Mouse (Mus musculus) midbrain, postnatal 0 days (tissue): ENCODE measurements around the gene Ctrc. TPM values are rescaled to one million over a fixed set of nuclear protein-coding genes. Genes with fewer than 3 reads are reported as not detected.

Experiments
- ATAC-seq: fragments of 200-750 bp; cut with Nextera tagmentation; 2 replicates; pipeline ENCODE4 v1.8.0; 2017; ENCODE audit warnings: moderate number of reproducible peaks, mild to moderate bottlenecking, moderate TSS enrichment, moderate library complexity; ENCODE audit not compliant: low FRiP score
- DNase-seq: peaks from one replicate; pipeline ENCODE4 v3.0.0-alpha.2; 2015; ENCODE audit warnings: low spot score
- H3K27ac ChIP-seq: fragments of 300-500 bp; sonication (generic); 2 replicates; pipeline ENCODE4 v1.5.1; 2014; ENCODE audit warnings: low read depth, mild to moderate bottlenecking, low read length, mixed read lengths
- H3K27me3 ChIP-seq: fragments of 300-500 bp; sonication (generic); 2 replicates; pipeline ENCODE4 v1.6.1; 2014; ENCODE audit warnings: low read length, control low read depth, mixed read lengths; ENCODE audit not compliant: insufficient read depth
- H3K36me3 ChIP-seq: fragments of 300-500 bp; sonication (generic); 2 replicates; pipeline ENCODE4 v1.6.1; 2014; ENCODE audit warnings: low read length, control low read depth, mixed read lengths; ENCODE audit not compliant: insufficient read depth
- H3K4me1 ChIP-seq: fragments of 300-500 bp; sonication (generic); 2 replicates; pipeline ENCODE4 v1.6.1; 2014; ENCODE audit warnings: mild to moderate bottlenecking, control low read depth, antibody characterized with exemption, low read length, mixed read lengths; ENCODE audit not compliant: insufficient read depth
- H3K4me2 ChIP-seq: fragments of 300-500 bp; sonication (generic); 2 replicates; pipeline ENCODE4 v1.6.1; 2014; ENCODE audit warnings: low read depth, mild to moderate bottlenecking, low read length, mixed read lengths; ENCODE audit not compliant: poor library complexity, severe bottlenecking
- H3K4me3 ChIP-seq: fragments of 300-500 bp; sonication (generic); 2 replicates; pipeline ENCODE4 v1.5.1; 2014; ENCODE audit warnings: low read depth, mild to moderate bottlenecking, low read length, moderate library complexity
- H3K9ac ChIP-seq: fragments of 300-500 bp; sonication (generic); replicated peaks from 2 replicates; pipeline ENCODE4 v1.6.1; 2014; ENCODE audit warnings: mild to moderate bottlenecking, low read length, moderate library complexity, mixed read lengths; ENCODE audit not compliant: poor library complexity, severe bottlenecking
- H3K9me3 ChIP-seq: fragments of 300-500 bp; sonication (generic); 2 replicates; pipeline ENCODE4 v1.6.1; 2016; ENCODE audit warnings: low read length, control low read depth
- CTCF ChIP-seq: IDR thresholded peaks from 2 replicates; pipeline ENCODE4 v1.5.1; 2016; ENCODE audit warnings: antibody characterized with exemption, mild to moderate bottlenecking
- WGBS: fragments of 180-500 bp; shearing (Covaris S2); extraction: QIAGEN DNeasy Blood & Tissue Kit; methylation state at CpG from one replicate; pipeline ENCODE4 v1.1.7; 2014; 5-methylcytosine and 5-hydroxymethylcytosine counted together
- polyA plus RNA-seq: library from polyadenylated mRNA; unstranded; fragments of >200 nt; fragmentation: Nextera tagmentation; extraction: Ambion mirVana; gene quantifications from 2 replicates; pipeline ENCODE4 v1.2.1, GENCODE M21; 2015
- total RNA-seq: library from RNA; depleted of rRNA; stranded (reverse); fragments of >200 nt; gene quantifications from 2 replicates; pipeline ENCODE4 v1.2.3, GENCODE M21; 2014

Gene Ctrc
- total and polyA plus RNA-seq, 2 experiments from 2014 or later = not detected

GRCm38 (mm10) chr4:141865600-141865999 is 19.4 kb upstream of the Ctrc start:
- TF ChIP-seq CTCF = no peak
- no peak overlapping the region for H3K4me2 ChIP-seq
- DNase-seq (no peak), ATAC-seq (no peak)
- 84% methylated on average over 5 of the region's 5 CpGs for WGBS
- peaks cover 13% of the 10 kb centered on the region; the same call in 1 of the 2 replicates for H3K4me1 ChIP-seq
- H3K27ac ChIP-seq = no peak overlapping the region
- H3K9ac ChIP-seq = no peak overlapping the region
- no peaks in the 10 kb centered on the region for H3K27me3 ChIP-seq
- H3K4me3 ChIP-seq = no peak overlapping the region
- H3K36me3 ChIP-seq = peaks cover 7% of the 10 kb centered on the region
- no peaks in the 10 kb centered on the region for H3K9me3 ChIP-seq

- Histone ChIP-seq H3K4me2 (no peak overlapping the region), H3K9me3 (no peaks in the 10 kb centered on the region), H3K4me3 (no peak overlapping the region), H3K27me3 (no peaks in the 10 kb centered on the region), H3K4me1 (peaks cover 10% of the 10 kb centered on the region; the same call in 1 of the 2 replicates), H3K9ac (no peak overlapping the region), H3K36me3 (peaks cover 11% of the 10 kb centered on the region), H3K27ac (no peak overlapping the region)
- WGBS = 89% methylated on average over 5 of the region's 5 CpGs
- ATAC-seq (no peak), DNase-seq (no peak)
- TF ChIP-seq CTCF = no peak
These were observed 18.8 kb upstream of the Ctrc start for GRCm38 (mm10) chr4:141865006-141865405.

DNA sequence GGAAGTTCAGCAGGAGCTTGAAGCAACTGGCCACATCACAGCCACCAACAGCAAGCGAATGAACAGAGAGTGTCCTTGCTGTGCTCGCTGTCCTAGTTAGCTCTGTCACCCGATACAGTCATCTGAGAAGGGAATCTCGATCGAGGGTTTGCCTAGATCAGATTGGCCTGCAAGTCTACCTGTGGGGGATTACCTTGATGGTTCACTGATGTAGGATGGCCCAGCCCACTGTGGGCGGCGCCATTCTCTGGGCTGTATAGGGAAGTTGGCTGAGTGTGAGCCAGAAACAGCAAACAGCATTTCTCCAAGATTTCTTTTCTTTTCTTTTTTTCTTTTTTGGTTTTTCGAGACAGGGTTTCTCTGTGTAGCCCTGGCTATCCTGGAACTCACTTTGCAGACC is 18.3 kb upstream of the Ctrc start:
- Histone ChIP-seq H3K9ac (no peak overlapping the region), H3K4me1 (peaks cover 10% of the 10 kb centered on the region; the same call in 1 of the 2 replicates), H3K36me3 (peaks cover 15% of the 10 kb centered on the region), H3K27me3 (no peaks in the 10 kb centered on the region), H3K4me3 (no peak overlapping the region), H3K4me2 (no peak overlapping the region), H3K9me3 (no peaks in the 10 kb centered on the region), H3K27ac (no peak overlapping the region)
- 97% methylated on average over 8 of the region's 8 CpGs for WGBS
- TF ChIP-seq CTCF = no peak
- ATAC-seq = no peak
- no peak for DNase-seq

DNA sequence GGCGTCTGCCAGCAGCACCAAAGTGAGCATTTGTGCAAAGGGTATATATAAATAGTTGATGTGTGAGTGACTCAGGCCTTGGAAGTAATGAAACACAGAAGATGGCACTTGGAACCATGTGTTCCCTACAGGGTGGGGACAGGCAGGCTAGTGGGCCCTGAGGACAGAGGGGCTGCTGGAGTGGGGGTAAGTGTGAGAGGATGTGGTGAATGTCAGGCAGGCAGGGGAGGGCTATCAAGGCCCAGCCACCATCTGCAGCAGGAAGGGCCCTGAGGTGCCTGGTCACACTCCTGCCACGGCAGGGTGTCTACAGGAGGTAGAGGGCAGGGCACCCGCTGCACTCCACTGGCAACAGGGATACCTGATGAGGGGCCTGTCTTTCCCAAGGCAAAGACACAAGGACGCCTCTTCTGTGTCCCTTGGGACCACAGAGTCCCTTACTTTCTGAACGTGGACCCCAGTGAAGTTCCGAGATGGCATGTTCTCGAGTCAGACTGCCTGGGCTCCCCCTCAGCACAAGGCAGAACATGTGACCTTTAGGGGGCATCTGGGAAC is 17.6 kb upstream of the Ctrc start:
- DNase-seq = no peak
- Histone ChIP-seq H3K4me1 (peaks cover 10% of the 10 kb centered on the region; the same call in 1 of the 2 replicates), H3K9me3 (no peaks in the 10 kb centered on the region), H3K27me3 (no peaks in the 10 kb centered on the region), H3K4me2 (no peak overlapping the region), H3K36me3 (peaks cover 17% of the 10 kb centered on the region), H3K27ac (no peak overlapping the region), H3K9ac (no peak overlapping the region), H3K4me3 (no peak overlapping the region)
- ATAC-seq = no peak
- no peak for TF ChIP-seq CTCF
- 90% methylated on average over 7 of the region's 7 CpGs for WGBS

DNA sequence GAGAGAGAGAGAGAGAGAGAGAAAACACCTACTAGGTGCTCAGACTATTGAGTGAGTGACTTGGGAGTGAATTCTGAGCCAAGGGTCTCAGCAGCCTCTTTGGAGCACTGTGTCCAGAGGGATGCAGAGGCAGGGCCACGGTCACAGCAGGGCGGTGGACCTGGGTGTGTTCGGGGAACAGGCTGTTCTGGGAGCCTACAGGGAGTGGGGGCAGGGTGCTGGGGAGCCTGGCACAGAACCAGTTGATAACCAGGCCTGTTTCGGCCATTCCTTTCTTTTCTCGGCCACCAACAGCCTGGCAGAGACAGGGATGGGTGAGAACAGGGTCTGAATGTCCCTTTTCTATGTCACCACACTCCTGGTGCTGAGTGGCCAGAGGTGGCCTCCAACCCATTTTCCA is 16.7 kb upstream of the Ctrc start:
- no peak overlapping the region for H3K9ac ChIP-seq
- H3K9me3 ChIP-seq = no peaks in the 10 kb centered on the region
- no peak overlapping the region for H3K4me3 ChIP-seq
- DNase-seq = no peak
- no peak overlapping the region for H3K27ac ChIP-seq
- H3K4me1 ChIP-seq = peaks cover 10% of the 10 kb centered on the region; the same call in 1 of the 2 replicates
- peaks cover 17% of the 10 kb centered on the region for H3K36me3 ChIP-seq
- WGBS = 86% methylated on average over 5 of the region's 5 CpGs
- ATAC-seq = no peak
- H3K4me2 ChIP-seq = no peak overlapping the region
- H3K27me3 ChIP-seq = no peaks in the 10 kb centered on the region
- TF ChIP-seq CTCF = no peak

GRCm38 (mm10) chr4:141861591-141862295 is 15.6 kb upstream of the Ctrc start:
- DNase-seq = no peak
- Histone ChIP-seq H3K9ac (no peak overlapping the region), H3K4me3 (no peak overlapping the region), H3K4me2 (no peak overlapping the region), H3K36me3 (peaks cover 17% of the 10 kb centered on the region), H3K27ac (no peak overlapping the region), H3K4me1 (peaks cover 1% of the 10 kb centered on the region; the same call in 1 of the 2 replicates), H3K27me3 (no peaks in the 10 kb centered on the region), H3K9me3 (no peaks in the 10 kb centered on the region)
- no peak for TF ChIP-seq CTCF
- 89% methylated on average over 17 of the region's 17 CpGs for WGBS
- ATAC-seq = no peak
